Mouse (Mus musculus) hindbrain, embryonic 10.5 days (tissue): ENCODE measurements around the gene Gtf2h2. TPM values are rescaled to one million over a fixed set of nuclear protein-coding genes. Genes with fewer than 3 reads are reported as not detected.
A peak's percentile ranks its signal among the peaks of the same experiment; 100 is the strongest.
"Not testable (repeated sequence)": the region's sequence is repeated elsewhere in the genome, so short reads cannot be mapped to it uniquely, and the experiment has no call there.

Source experiments
- DNase-seq: peaks from one replicate; pipeline ENCODE4 v3.0.0-alpha.2; 2017; ENCODE audit warnings: low spot score
- H3K27ac ChIP-seq: fragments of 300-500 bp; sonication (generic); 2 replicates; pipeline ENCODE4 v1.5.1; 2016; ENCODE audit warnings: mild to moderate bottlenecking, moderate library complexity
- H3K27me3 ChIP-seq: fragments of 300-500 bp; sonication (generic); 2 replicates; pipeline ENCODE4 v1.6.1; 2016; ENCODE audit warnings: mild to moderate bottlenecking; ENCODE audit not compliant: poor library complexity, insufficient read depth, severe bottlenecking
- H3K36me3 ChIP-seq: fragments of 300-500 bp; sonication (generic); 2 replicates; pipeline ENCODE4 v1.6.1; 2016; ENCODE audit warnings: mild to moderate bottlenecking, moderate library complexity
- H3K4me1 ChIP-seq: fragments of 300-500 bp; sonication (generic); replicated peaks from 2 replicates; pipeline ENCODE4 v1.6.1; 2016; ENCODE audit warnings: mild to moderate bottlenecking
- H3K4me3 ChIP-seq: fragments of 300-500 bp; sonication (generic); 2 replicates; pipeline ENCODE4 v1.5.1; 2016; ENCODE audit warnings: mild to moderate bottlenecking, moderate library complexity
- H3K9me3 ChIP-seq: fragments of 300-500 bp; sonication (generic); 2 replicates; pipeline ENCODE4 v1.6.1; 2016; ENCODE audit warnings: mild to moderate bottlenecking, moderate library complexity
- WGBS: fragments of 180-500 bp; shearing (Covaris S2); methylation state at CpG from one replicate; pipeline ENCODE4 v1.1.7; 2016; 5-methylcytosine and 5-hydroxymethylcytosine counted together
- polyA plus RNA-seq: library from polyadenylated mRNA; unstranded; fragments of >200 nt; fragmentation: Nextera tagmentation; extraction: Ambion mirVana; gene quantifications from 2 replicates; pipeline ENCODE4 v1.2.1, GENCODE M21; 2016

The Gtf2h2 gene
- polyA plus RNA-seq, 1 experiment from 2014 or later, result 75.0 TPM

DNA sequence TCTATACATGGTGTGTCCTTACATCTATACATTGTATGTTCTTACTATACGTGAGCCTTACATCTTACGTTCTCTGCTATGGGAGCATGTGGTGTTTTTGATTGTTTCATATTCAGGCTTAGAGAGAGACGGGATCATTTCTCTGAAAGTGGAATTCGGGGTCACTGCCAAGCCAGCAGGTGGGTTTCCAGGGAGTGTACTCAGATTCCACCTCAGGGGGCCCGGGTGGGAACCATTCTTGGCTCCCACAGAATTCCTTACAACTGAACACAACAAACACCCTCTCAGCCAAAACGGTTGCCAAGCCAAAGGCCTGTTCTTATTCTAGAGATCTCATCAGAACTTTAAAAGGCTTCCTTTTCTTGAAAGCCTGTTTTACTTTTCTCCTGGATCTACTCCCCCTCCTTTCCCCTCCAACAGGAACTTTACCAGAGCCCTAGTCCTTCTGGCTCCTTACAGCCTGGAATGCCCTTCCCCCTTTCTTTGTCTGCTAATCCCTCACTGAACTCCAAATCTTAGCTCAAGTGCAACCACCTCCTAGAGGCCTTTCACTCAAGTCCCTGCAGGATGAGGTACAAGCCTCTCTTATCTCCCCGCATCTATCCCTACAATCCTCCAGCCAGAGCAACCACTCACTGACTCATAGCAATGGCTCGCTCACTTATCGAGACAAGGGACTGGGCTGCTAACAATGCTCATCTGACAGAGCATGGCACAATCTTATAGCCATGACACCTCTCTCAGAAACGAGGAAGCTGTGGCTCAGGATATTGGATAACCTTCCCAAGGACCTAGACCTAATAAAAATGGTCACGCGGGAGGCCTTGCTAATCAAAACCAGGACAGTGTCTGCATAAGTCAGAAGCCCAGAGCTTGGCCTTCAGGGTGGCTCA is 24.1 kb upstream of the Gtf2h2 start:
- H3K4me1 ChIP-seq, result 0 out of 2 replicates have a peak, but pooled peaks cover 1% of the 10 kb centered on the region
- 50% methylated on average over 12 of the region's 12 CpGs for WGBS
- H3K9me3 ChIP-seq, result no peaks in the 10 kb centered on the region
- H3K27me3 ChIP-seq, result no peaks in the 10 kb centered on the region
- DNase-seq, result peak; percentile 17
- no peaks in the 10 kb centered on the region for H3K36me3 ChIP-seq
- no peak overlapping the region for H3K4me3 ChIP-seq
- H3K27ac ChIP-seq, result peak overlapping the region; percentile 59; the same call in 1 of the 2 replicates

DNA sequence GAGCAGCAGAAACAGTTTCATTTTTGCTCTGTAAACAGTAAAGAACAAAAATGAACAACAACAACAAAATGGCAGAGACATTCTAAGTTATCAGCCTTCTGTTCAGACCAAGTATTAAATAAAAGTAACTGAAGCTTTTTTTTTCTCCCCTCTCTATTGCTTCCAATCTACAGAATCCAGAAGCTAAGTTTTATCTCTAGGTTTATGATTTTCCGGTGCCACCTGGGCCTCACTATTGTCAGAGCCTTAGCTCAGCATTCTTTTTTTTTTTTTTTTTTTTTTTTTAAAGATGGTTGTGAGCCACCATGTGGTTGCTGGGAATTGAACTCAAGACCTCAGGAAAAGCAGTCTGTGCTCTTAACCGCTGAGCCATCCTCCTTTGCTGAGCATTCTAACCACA is 20.4 kb upstream of the Gtf2h2 start:
- Histone ChIP-seq H3K27ac (no peak overlapping the region), H3K4me3 (no peak overlapping the region), H3K9me3 (no peaks in the 10 kb centered on the region), H3K4me1 (0 out of 2 replicates have a peak, but pooled peaks cover 5% of the 10 kb centered on the region), H3K27me3 (no peaks in the 10 kb centered on the region), H3K36me3 (no peaks in the 10 kb centered on the region)
- 90% methylated on average over 2 of the region's 2 CpGs for WGBS
- DNase-seq, result no peak

DNA sequence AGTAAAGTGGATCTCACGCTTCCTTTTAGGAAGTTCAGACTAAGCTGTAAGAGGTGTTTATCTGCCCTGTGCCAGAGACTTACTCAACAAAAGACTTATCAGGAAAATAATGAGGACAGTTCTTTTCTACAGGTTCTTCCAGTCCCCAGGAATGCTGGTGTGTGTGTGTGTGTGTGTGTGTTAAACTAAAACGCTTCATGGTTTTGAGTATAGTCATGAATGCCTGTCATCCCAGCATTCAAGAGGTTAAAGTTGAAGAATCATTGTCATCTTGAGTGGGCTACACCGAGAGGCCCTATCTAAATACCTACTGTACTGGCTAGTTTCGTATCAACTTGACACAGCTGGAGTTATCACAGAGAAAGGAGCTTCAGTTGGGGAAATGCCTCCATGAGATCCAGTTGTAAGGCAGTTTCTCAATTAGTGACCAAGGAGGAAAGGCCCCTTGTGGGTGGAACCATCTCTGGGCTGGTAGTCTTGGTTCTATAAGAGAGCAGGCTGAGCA is 19.5 kb upstream of the Gtf2h2 start:
- H3K27ac ChIP-seq, result no peak overlapping the region
- H3K4me3 ChIP-seq, result no peak overlapping the region
- no peaks in the 10 kb centered on the region for H3K27me3 ChIP-seq
- no peaks in the 10 kb centered on the region for H3K9me3 ChIP-seq
- 84% methylated on average over 4 of the region's 4 CpGs for WGBS
- no peaks in the 10 kb centered on the region for H3K36me3 ChIP-seq
- 0 out of 2 replicates have a peak, but pooled peaks cover 5% of the 10 kb centered on the region for H3K4me1 ChIP-seq
- no peak for DNase-seq

DNA sequence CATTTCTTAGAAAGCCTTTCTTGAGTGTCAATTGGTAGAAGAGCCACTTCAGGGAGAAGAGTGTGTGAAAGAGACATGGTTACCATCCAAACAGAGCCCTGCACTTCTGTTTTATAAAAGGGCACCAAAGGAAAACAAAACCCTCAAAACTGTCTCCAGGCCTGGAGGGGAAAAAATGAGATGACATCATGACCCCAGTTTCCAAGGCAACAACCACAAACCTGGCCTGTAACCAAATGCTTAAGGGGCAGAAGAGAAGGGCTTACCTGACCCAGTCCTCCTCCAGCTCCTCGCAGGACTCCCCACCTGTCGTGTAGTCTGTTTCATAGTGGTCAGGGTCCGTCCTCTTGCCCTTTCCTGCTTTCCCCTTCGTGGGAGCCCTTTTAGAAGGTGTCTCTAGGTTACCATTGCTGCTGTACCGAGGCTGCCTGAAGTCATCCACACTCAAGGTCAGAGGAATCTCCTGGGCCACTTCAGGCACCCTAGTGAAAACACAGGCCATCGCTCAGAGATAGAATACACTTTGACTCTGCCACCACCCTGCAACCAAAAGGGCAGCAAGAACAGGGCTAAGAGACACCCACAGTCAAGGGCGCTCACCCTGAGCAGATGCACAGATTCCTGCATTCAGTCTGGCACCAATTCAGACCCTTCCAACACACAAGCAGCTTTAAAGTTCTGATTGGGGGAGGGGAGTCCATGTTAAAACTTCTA is 18.9 kb upstream of the Gtf2h2 start:
- Histone ChIP-seq H3K36me3 (no peaks in the 10 kb centered on the region), H3K27ac (no peak overlapping the region), H3K4me1 (0 out of 2 replicates have a peak, but pooled peaks cover 5% of the 10 kb centered on the region), H3K4me3 (no peak overlapping the region), H3K9me3 (no peaks in the 10 kb centered on the region), H3K27me3 (no peaks in the 10 kb centered on the region)
- DNase-seq, result no peak
- 72% methylated on average over 7 of the region's 7 CpGs for WGBS

DNA sequence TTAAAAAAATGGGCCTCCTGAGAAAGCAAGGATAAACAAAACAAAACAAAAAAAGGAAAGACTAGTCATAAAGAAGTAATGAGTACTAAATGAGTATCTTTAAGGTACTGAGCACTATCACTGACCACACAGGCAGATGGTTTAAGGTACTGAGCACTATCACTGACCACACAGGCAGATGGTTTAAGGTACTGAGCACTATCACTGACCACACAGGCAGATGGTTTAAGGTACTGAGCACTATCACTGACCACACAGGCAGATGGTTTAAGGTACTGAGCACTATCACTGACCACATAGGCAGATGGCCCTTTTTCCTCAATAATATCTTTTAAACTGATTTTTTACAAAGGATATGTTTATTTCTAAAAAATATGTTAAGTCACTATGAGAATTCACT is 7.2 kb upstream of the Gtf2h2 start:
- DNase-seq, H3K4me3 ChIP-seq, H3K36me3 ChIP-seq, H3K9me3 ChIP-seq, H3K27me3 ChIP-seq, H3K4me1 ChIP-seq, H3K27ac ChIP-seq: not testable (repeated sequence)

DNA sequence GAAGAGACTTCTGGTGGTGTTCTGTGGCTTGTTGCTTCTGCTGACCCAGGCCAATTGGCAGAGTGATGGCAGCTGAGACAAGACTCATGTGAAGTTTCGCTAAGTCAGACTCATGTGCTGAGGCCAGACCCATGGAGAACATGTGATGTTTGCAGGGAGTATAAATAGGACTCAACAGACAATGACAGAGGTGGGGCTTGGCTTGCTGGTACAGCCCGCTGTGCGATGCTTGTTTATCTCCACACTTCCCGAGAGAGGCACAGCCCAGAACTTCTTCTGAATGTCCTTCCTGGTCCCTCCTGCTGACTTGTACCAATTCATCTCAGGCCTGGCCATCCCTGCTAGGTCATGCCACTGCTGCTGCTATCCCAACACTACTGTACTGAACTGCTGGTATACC is 3.0 kb upstream of the Gtf2h2 start:
- Histone ChIP-seq H3K27ac (no peak overlapping the region), H3K4me3 (no peak overlapping the region), H3K36me3 (no peaks in the 10 kb centered on the region), H3K27me3 (no peaks in the 10 kb centered on the region), H3K4me1 (peaks cover 14% of the 10 kb centered on the region), H3K9me3 (no peaks in the 10 kb centered on the region)
- WGBS, result 92% methylated on average over 4 of the region's 4 CpGs
- DNase-seq, result no peak

DNA sequence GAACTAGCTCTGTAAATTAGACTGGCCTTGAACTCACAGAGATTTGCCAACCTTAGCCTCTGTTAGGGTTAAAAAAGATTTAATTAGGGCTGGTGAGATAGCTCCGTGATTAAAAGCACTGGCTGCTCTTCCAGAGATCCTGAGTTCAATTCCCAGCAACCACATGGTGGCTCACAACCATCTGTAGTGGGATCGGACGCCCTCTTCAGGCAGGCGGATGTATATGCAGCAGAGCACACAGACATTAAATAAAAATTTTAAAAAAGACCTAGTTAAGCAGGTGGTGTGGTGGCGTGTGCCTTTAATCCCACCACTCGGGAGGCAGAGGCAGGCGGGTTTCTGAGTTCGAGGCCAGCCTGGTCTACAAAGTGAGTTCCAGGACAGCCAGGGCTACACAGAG is 2.0 kb upstream of the Gtf2h2 start:
- not testable (repeated sequence) for DNase-seq, H3K27me3 ChIP-seq, H3K4me3 ChIP-seq, H3K36me3 ChIP-seq, H3K27ac ChIP-seq, H3K9me3 ChIP-seq
- H3K4me1 ChIP-seq, result peaks cover 14% of the 10 kb centered on the region
- 61% methylated on average over 8 of the region's 8 CpGs for WGBS

DNA sequence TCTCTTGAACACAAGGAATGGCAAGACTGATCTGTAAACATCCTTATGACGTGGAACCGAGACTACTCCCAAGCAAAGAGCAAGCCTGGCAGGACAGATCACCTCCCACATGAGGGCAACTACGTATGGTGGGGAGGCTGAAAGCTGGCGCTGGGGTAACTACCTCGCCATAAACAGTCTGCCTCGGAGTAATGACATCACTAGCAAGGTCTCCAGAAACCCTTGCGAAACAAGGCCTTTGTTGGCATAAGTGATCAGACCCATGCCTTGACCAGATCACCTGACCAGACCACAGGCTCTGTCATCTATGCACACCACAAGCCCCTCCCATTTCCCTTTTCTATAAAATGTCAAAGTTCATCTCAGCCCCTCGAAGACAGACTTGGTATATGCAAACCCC is 934 bp upstream of the Gtf2h2 start:
- Histone ChIP-seq H3K9me3 (no peaks in the 10 kb centered on the region), H3K27me3 (no peaks in the 10 kb centered on the region), H3K27ac (no peak overlapping the region), H3K4me3 (no peak overlapping the region), H3K4me1 (peaks cover 14% of the 10 kb centered on the region), H3K36me3 (peaks cover 16% of the 10 kb centered on the region)
- no peak for DNase-seq
- 77% methylated on average over 8 of the region's 8 CpGs for WGBS

DNA sequence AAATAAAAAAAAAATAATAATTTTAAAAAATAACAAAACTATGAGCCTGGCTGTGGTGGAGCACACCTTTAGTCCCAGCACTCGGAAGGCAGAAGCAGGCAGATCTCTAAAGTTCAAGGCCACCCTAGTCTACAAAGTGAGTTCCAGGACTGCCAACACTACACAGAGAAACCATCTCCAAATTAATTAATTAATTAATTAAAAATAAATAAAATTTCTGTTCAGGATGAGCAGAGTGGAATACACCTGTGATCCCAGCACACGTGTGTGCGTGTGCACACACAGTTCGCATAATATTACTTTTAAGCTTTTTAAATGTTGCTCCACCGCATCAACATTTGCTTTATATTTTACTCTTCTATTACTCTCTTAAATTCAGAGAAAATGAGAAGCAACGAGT is 756 bp downstream of the Gtf2h2 start:
- Histone ChIP-seq H3K27me3 (no peaks in the 10 kb centered on the region), H3K9me3 (no peaks in the 10 kb centered on the region), H3K27ac (peak overlapping the region; percentile 93), H3K4me1 (peaks cover 14% of the 10 kb centered on the region), H3K4me3 (peak overlapping the region; percentile 85), H3K36me3 (peaks cover 33% of the 10 kb centered on the region)
- no peak for DNase-seq
- WGBS, result 17% methylated on average over 6 of the region's 6 CpGs

DNA sequence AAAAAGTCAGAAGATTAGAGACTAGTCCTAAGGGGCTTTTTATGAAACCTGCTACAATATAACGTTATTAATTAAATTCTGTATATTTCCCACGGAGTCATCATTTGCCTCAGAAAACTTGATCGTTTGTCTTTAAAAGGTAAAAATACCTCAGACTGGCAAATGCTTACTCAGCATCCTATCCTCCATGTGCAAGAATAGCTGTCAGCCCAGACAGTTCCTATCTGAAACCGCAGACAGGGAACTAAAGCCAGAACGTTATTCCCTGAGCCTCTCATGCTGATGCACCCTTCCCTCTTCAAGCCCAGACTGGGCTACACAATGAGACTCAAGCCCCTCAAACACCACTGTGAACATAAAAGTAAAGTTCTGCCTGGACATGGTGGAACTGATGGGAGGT is 2.0 kb downstream of the Gtf2h2 start:
- DNase-seq, result no peak
- no peaks in the 10 kb centered on the region for H3K27me3 ChIP-seq
- H3K4me3 ChIP-seq, result no peak overlapping the region
- no peak overlapping the region for H3K27ac ChIP-seq
- WGBS, result 91% methylated on average over 5 of the region's 5 CpGs
- H3K36me3 ChIP-seq, result peaks cover 42% of the 10 kb centered on the region
- H3K4me1 ChIP-seq, result peaks cover 14% of the 10 kb centered on the region
- no peaks in the 10 kb centered on the region for H3K9me3 ChIP-seq

DNA sequence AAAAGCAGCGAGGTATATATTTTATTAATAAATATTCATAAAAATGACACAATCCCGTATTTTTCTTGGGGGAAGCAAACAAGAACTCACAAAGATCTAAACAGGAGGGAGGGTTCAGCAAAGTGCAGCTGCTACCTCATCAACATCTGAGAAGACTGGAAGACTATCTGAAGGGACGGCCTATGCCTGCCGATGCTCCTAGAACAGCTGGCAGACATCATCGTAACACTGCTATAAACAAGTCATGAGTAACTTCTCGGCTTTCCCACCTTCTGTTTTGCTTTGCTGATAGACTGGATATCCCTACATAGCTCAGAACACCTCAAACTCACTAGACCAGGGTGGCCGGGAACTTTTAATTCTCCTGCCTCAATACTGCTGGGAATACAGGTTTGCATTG is 8.8 kb downstream of the Gtf2h2 start:
- Histone ChIP-seq H3K36me3 (peaks cover 97% of the 10 kb centered on the region), H3K4me1 (no peaks in the 10 kb centered on the region), H3K4me3 (no peak overlapping the region), H3K27ac (no peak overlapping the region), H3K27me3 (no peaks in the 10 kb centered on the region), H3K9me3 (no peaks in the 10 kb centered on the region)
- 95% methylated on average over 7 of the region's 7 CpGs for WGBS
- DNase-seq, result no peak

DNA sequence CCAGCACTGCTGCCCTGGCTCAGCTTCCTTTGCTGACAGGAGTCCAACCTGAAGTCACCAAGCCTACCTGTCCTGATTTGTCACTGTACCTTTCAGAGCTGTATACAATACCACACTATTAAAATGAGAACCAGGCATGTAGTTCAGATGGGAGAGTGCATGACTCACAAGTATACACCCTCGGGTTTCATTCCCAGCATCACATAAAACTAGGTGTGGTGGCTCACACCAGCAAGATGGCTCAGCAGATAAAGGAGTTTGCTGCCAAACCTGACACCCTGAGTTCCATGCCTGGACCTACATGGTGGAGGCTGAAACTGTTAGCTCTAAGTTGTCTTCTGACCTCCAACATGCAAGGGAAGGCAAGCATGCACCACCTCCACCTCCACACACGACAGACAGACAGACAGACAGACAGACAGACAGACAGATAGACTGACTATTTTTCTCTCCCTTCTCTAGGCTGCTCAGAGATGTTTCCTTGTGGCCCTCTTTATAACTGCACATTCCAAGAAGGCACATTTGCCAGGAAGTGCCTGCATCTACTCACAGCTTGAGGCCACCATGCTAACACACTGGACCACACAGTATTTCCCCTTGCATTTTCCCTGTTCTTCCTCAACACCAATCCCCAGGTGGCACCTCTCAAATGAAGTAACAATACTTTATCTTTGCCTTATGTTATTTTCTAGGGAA is 28.7 kb downstream of the Gtf2h2 start:
- H3K27ac ChIP-seq, result no peak overlapping the region
- H3K9me3 ChIP-seq, result peaks cover 8% of the 10 kb centered on the region; the same call in 1 of the 2 replicates
- WGBS, result 89% methylated on average over 2 of the region's 2 CpGs
- no peaks in the 10 kb centered on the region for H3K4me1 ChIP-seq
- H3K27me3 ChIP-seq, result no peaks in the 10 kb centered on the region
- no peak for DNase-seq
- no peak overlapping the region for H3K4me3 ChIP-seq
- peaks cover 75% of the 10 kb centered on the region for H3K36me3 ChIP-seq
